Mouse (Mus musculus) induced T-regulatory cell, adult 2 months (primary cell): ENCODE measurements around the gene Mrpl48.
A peak's percentile ranks its signal among the peaks of the same experiment; 100 is the strongest.

Experiments
- DNase-seq: peaks from one replicate; pipeline ENCODE4 v3.0.0-alpha.2; 2012; ENCODE audit warnings: low read depth

Gene Mrpl48

GRCm38 (mm10) chr7:100582727-100583236 lies 25.3 kb downstream of the Mrpl48 start:
- DNase-seq: peak; percentile 95

GRCm38 (mm10) chr7:100582235-100582634 lies 25.9 kb downstream of the Mrpl48 start:
- DNase-seq: no peak

- no peak for DNase-seq
These were observed 29.3 kb downstream of the Mrpl48 start for GRCm38 (mm10) chr7:100578794-100579193.

- no peak for DNase-seq
These were observed 35.4 kb downstream of the Mrpl48 start for GRCm38 (mm10) chr7:100572704-100573103.

GRCm38 (mm10) chr7:100572061-100572460 lies 36.0 kb downstream of the Mrpl48 start:
- no peak for DNase-seq

- no peak for DNase-seq
These were observed 37.0 kb downstream of the Mrpl48 start for GRCm38 (mm10) chr7:100570930-100571715.

GRCm38 (mm10) chr7:100569907-100570306 lies 38.2 kb downstream of the Mrpl48 start:
- DNase-seq: no peak

- peak; percentile 42 for DNase-seq
These were observed 40.9 kb downstream of the Mrpl48 start for GRCm38 (mm10) chr7:100567238-100567637.

- DNase-seq: no peak
These were observed 46.1 kb downstream of the Mrpl48 start for GRCm38 (mm10) chr7:100561861-100562587.

GRCm38 (mm10) chr7:100559331-100559730 lies 48.8 kb downstream of the Mrpl48 start:
- DNase-seq: no peak

- DNase-seq: no peak
These were observed 50.9 kb downstream of the Mrpl48 start for GRCm38 (mm10) chr7:100557241-100557640.

- DNase-seq: no peak
These were observed 52.6 kb downstream of the Mrpl48 start for GRCm38 (mm10) chr7:100555431-100555951.

GRCm38 (mm10) chr7:100554939-100555338 lies 53.2 kb downstream of the Mrpl48 start:
- DNase-seq: no peak

GRCm38 (mm10) chr7:100550338-100551007 lies 57.6 kb downstream of the Mrpl48 start:
- no peak for DNase-seq

- DNase-seq: no peak
These were observed 58.3 kb downstream of the Mrpl48 start for GRCm38 (mm10) chr7:100549796-100550195.

GRCm38 (mm10) chr7:100547631-100548030 lies 60.5 kb downstream of the Mrpl48 start:
- DNase-seq: no peak

- DNase-seq: no peak
These were observed 63.7 kb downstream of the Mrpl48 start for GRCm38 (mm10) chr7:100544437-100544836.

GRCm38 (mm10) chr7:100539516-100539915 lies 68.6 kb downstream of the Mrpl48 start:
- no peak for DNase-seq

- peak; percentile 27 for DNase-seq
These were observed 70.6 kb downstream of the Mrpl48 start for GRCm38 (mm10) chr7:100537519-100537902.

GRCm38 (mm10) chr7:100536804-100537518 lies 71.1 kb downstream of the Mrpl48 start, which contains the start of gene Coa4:
Gene Coa4 (plus strand): TSS chr7:100537071.
- peak; percentile 97 for DNase-seq

- no peak for DNase-seq
These were observed 72.3 kb downstream of the Mrpl48 start for GRCm38 (mm10) chr7:100535831-100536230.

GRCm38 (mm10) chr7:100534216-100534615 lies 73.9 kb downstream of the Mrpl48 start:
- DNase-seq: no peak
